Mouse (Mus musculus) kidney, adult 18-20 months (tissue): Measurements from ENCODE around the gene Lsm2.
"Not testable (repeated sequence)": the region's sequence is repeated elsewhere in the genome, so short reads cannot be mapped to it uniquely, and the experiment has no call there.

Source experiments
- DNase-seq: peaks from one replicate; pipeline ENCODE4 v3.0.0; 2021

Gene Lsm2

GRCm38 (mm10) chr17:34981690-34982180 lies at the start of gene Lsm2:
Gene Lsm2, plus strand, starts transcription at chr17:34981862.
- DNase-seq: peak; percentile 95

- no peak for DNase-seq
These were observed 49.4 kb upstream of the Lsm2 start for GRCm38 (mm10) chr17:34932287-34932686.

- DNase-seq: peak; percentile 75
These were observed 47.6 kb upstream of the Lsm2 start for GRCm38 (mm10) chr17:34934031-34934430.

GRCm38 (mm10) chr17:34934830-34935229 lies 46.8 kb upstream of the Lsm2 start:
- DNase-seq: peak; percentile 47

GRCm38 (mm10) chr17:34937960-34938505 lies 43.6 kb upstream of the Lsm2 start:
- DNase-seq: peak; percentile 65

- DNase-seq: no peak
These were observed 40.2 kb upstream of the Lsm2 start for GRCm38 (mm10) chr17:34941344-34942041.

- DNase-seq: no peak
These were observed 38.4 kb upstream of the Lsm2 start for GRCm38 (mm10) chr17:34943128-34943815.

GRCm38 (mm10) chr17:34944362-34944761 lies 37.3 kb upstream of the Lsm2 start:
- DNase-seq: no peak

- peak; percentile 50 for DNase-seq
These were observed 35.0 kb upstream of the Lsm2 start for GRCm38 (mm10) chr17:34946486-34947140.

GRCm38 (mm10) chr17:34947606-34948005 lies 34.1 kb upstream of the Lsm2 start:
- DNase-seq: peak; percentile 61

- not testable (repeated sequence) for DNase-seq
These were observed 32.7 kb upstream of the Lsm2 start for GRCm38 (mm10) chr17:34948721-34949552.

GRCm38 (mm10) chr17:34949553-34949969 lies 32.1 kb upstream of the Lsm2 start:
- DNase-seq: no peak

- DNase-seq: no peak
These were observed 30.9 kb upstream of the Lsm2 start for GRCm38 (mm10) chr17:34950514-34951455.

- DNase-seq: no peak
These were observed 29.9 kb upstream of the Lsm2 start for GRCm38 (mm10) chr17:34951636-34952377.

GRCm38 (mm10) chr17:34952378-34953040 lies 29.2 kb upstream of the Lsm2 start:
- peak; percentile 82 for DNase-seq

- no peak for DNase-seq
These were observed 28.4 kb upstream of the Lsm2 start for GRCm38 (mm10) chr17:34953258-34953657.

- no peak for DNase-seq
These were observed 27.8 kb upstream of the Lsm2 start for GRCm38 (mm10) chr17:34953904-34954303.

- no peak for DNase-seq
These were observed 26.8 kb upstream of the Lsm2 start for GRCm38 (mm10) chr17:34954831-34955230.

GRCm38 (mm10) chr17:34955884-34956283 lies 25.8 kb upstream of the Lsm2 start:
- no peak for DNase-seq

GRCm38 (mm10) chr17:34956340-34956739 lies 25.3 kb upstream of the Lsm2 start:
- DNase-seq: no peak
